Mouse (Mus musculus) forebrain, embryonic 10.5 days (tissue): ENCODE measurements around the gene Eif4e. TPM values are rescaled to one million over a fixed set of nuclear protein-coding genes. Genes with fewer than 3 reads are reported as not detected.
A peak's percentile ranks its signal among the peaks of the same experiment; 100 is the strongest.

Experiments used
- DNase-seq: peaks from one replicate; pipeline ENCODE4 v3.0.0-alpha.2; 2017; ENCODE audit warnings: low spot score; ENCODE audit errors: extremely low spot score
- H3K27ac ChIP-seq: fragments of 300-500 bp; sonication (generic); 2 replicates; pipeline ENCODE4 v1.5.1; 2016; ENCODE audit warnings: mild to moderate bottlenecking
- H3K27me3 ChIP-seq: fragments of 300-500 bp; sonication (generic); 2 replicates; pipeline ENCODE4 v1.6.1; 2016; ENCODE audit warnings: mild to moderate bottlenecking; ENCODE audit not compliant: poor library complexity, severe bottlenecking
- H3K36me3 ChIP-seq: fragments of 300-500 bp; sonication (generic); replicated peaks from 2 replicates; pipeline ENCODE4 v1.6.1; 2016; ENCODE audit warnings: mild to moderate bottlenecking, moderate library complexity
- H3K4me1 ChIP-seq: fragments of 300-500 bp; sonication (generic); 2 replicates; pipeline ENCODE4 v1.6.1; 2016
- H3K4me3 ChIP-seq: fragments of 300-500 bp; sonication (generic); 2 replicates; pipeline ENCODE4 v1.5.1; 2016; ENCODE audit warnings: mild to moderate bottlenecking, moderate library complexity
- H3K9me3 ChIP-seq: fragments of 300-500 bp; sonication (generic); 2 replicates; pipeline ENCODE4 v1.6.1; 2016; ENCODE audit warnings: mild to moderate bottlenecking, moderate library complexity
- WGBS: fragments of 180-500 bp; shearing (Covaris S2); methylation state at CpG from one replicate; pipeline ENCODE4 v1.1.7; 2016; 5-methylcytosine and 5-hydroxymethylcytosine counted together
- polyA plus RNA-seq: library from polyadenylated mRNA; unstranded; fragments of >200 nt; fragmentation: Nextera tagmentation; extraction: Ambion mirVana; gene quantifications from 2 replicates; pipeline ENCODE4 v1.2.1, GENCODE M21; 2016

The Eif4e gene
- 546 and 574 TPM in 2 replicates for polyA plus RNA-seq

- DNase-seq: peak; percentile 24
- Histone ChIP-seq H3K4me3 (peak within 1 kb of the TSS; percentile 98), H3K27ac (peak within 1 kb of the TSS; percentile 98), H3K36me3 (no peaks in the 10 kb centered on the region), H3K4me1 (peaks cover 34% of the 10 kb centered on the region), H3K9me3 (no peaks in the 10 kb centered on the region), H3K27me3 (peaks cover 15% of the 10 kb centered on the region)
- WGBS: 3% methylated on average over 39 of the region's 39 CpGs
These were observed at the start of gene Eif4e for GRCm38 (mm10) chr3:138526073-138526915. Gene Eif4e, plus strand, starts transcription at chr3:138526179.

GRCm38 (mm10) chr3:138479489-138479888 is 46.5 kb upstream of the Eif4e start:
- Histone ChIP-seq H3K4me1 (peaks cover 5% of the 10 kb centered on the region; the same call in 1 of the 2 replicates), H3K27me3 (no peaks in the 10 kb centered on the region), H3K4me3 (no peak overlapping the region), H3K27ac (no peak overlapping the region), H3K36me3 (peaks cover 82% of the 10 kb centered on the region), H3K9me3 (peaks cover under 1% of the 10 kb centered on the region)
- 96% methylated on average over 8 of the region's 8 CpGs for WGBS
- DNase-seq: no peak

- Histone ChIP-seq H3K27ac (no peak overlapping the region), H3K4me1 (peaks cover 5% of the 10 kb centered on the region; the same call in 1 of the 2 replicates), H3K36me3 (peaks cover 89% of the 10 kb centered on the region), H3K4me3 (no peak overlapping the region), H3K9me3 (peaks cover 5% of the 10 kb centered on the region), H3K27me3 (no peaks in the 10 kb centered on the region)
- DNase-seq: no peak
- WGBS: 65% methylated on average over 14 of the region's 14 CpGs
These were observed 44.3 kb upstream of the Eif4e start for GRCm38 (mm10) chr3:138481526-138482284.

- Histone ChIP-seq H3K4me3 (no peak overlapping the region), H3K4me1 (peaks cover 15% of the 10 kb centered on the region), H3K9me3 (peaks cover 5% of the 10 kb centered on the region), H3K36me3 (peaks cover 90% of the 10 kb centered on the region), H3K27ac (no peak overlapping the region), H3K27me3 (no peaks in the 10 kb centered on the region)
- WGBS: 97% methylated on average over 2 of the region's 2 CpGs
- no peak for DNase-seq
These were observed 42.7 kb upstream of the Eif4e start for GRCm38 (mm10) chr3:138483240-138483639.

GRCm38 (mm10) chr3:138488584-138489326 is 37.2 kb upstream of the Eif4e start:
- Histone ChIP-seq H3K4me3 (peak overlapping the region; percentile 91), H3K27ac (peak overlapping the region; percentile 93), H3K27me3 (no peaks in the 10 kb centered on the region), H3K4me1 (peaks cover 16% of the 10 kb centered on the region), H3K36me3 (peaks cover 38% of the 10 kb centered on the region), H3K9me3 (peaks cover 5% of the 10 kb centered on the region)
- no peak for DNase-seq
- WGBS: under 1% methylated on average over 60 of the region's 61 CpGs

GRCm38 (mm10) chr3:138489327-138490033 is 36.5 kb upstream of the Eif4e start, which contains the start of gene Metap1:
Gene Metap1, minus strand, starts transcription at chr3:138489515.
- no peaks in the 10 kb centered on the region for H3K27me3 ChIP-seq
- peak; percentile 98 for DNase-seq
- H3K36me3 ChIP-seq: peaks cover 31% of the 10 kb centered on the region
- H3K4me1 ChIP-seq: peaks cover 16% of the 10 kb centered on the region
- H3K9me3 ChIP-seq: peaks cover 5% of the 10 kb centered on the region
- peak within 1 kb of the TSS; percentile 91 for H3K4me3 ChIP-seq
- under 1% methylated on average over 60 of the region's 65 CpGs for WGBS
- H3K27ac ChIP-seq: peak within 1 kb of the TSS; percentile 93

- Histone ChIP-seq H3K27me3 (no peaks in the 10 kb centered on the region), H3K4me3 (peak overlapping the region; percentile 91), H3K36me3 (peaks cover 26% of the 10 kb centered on the region), H3K4me1 (peaks cover 16% of the 10 kb centered on the region), H3K9me3 (no peaks in the 10 kb centered on the region; the same call in 1 of the 2 replicates), H3K27ac (peak overlapping the region; percentile 93)
- WGBS: 34% methylated on average over 6 of the region's 6 CpGs
- no peak for DNase-seq
These were observed 36.0 kb upstream of the Eif4e start for GRCm38 (mm10) chr3:138490034-138490337.

- H3K27me3 ChIP-seq: no peaks in the 10 kb centered on the region
- H3K27ac ChIP-seq: no peak overlapping the region
- H3K9me3 ChIP-seq: no peaks in the 10 kb centered on the region
- 88% methylated on average over 3 of the region's 3 CpGs for WGBS
- no peak for DNase-seq
- no peaks in the 10 kb centered on the region for H3K36me3 ChIP-seq
- peaks cover 3% of the 10 kb centered on the region; the same call in 1 of the 2 replicates for H3K4me1 ChIP-seq
- H3K4me3 ChIP-seq: no peak overlapping the region
These were observed 32.3 kb upstream of the Eif4e start for GRCm38 (mm10) chr3:138493668-138494067.

- Histone ChIP-seq H3K4me3 (no peak overlapping the region), H3K4me1 (peaks cover 3% of the 10 kb centered on the region; the same call in 1 of the 2 replicates), H3K9me3 (no peaks in the 10 kb centered on the region), H3K27me3 (no peaks in the 10 kb centered on the region), H3K27ac (no peak overlapping the region), H3K36me3 (no peaks in the 10 kb centered on the region)
- WGBS: 63% methylated on average over 1 of the region's 1 CpGs
- no peak for DNase-seq
These were observed 31.4 kb upstream of the Eif4e start for GRCm38 (mm10) chr3:138494565-138494964.

- H3K4me1 ChIP-seq: peaks cover 12% of the 10 kb centered on the region
- no peaks in the 10 kb centered on the region for H3K9me3 ChIP-seq
- H3K27me3 ChIP-seq: no peaks in the 10 kb centered on the region
- H3K36me3 ChIP-seq: no peaks in the 10 kb centered on the region
- no peak overlapping the region for H3K27ac ChIP-seq
- WGBS: 90% methylated on average over 11 of the region's 11 CpGs
- H3K4me3 ChIP-seq: no peak overlapping the region
- no peak for DNase-seq
These were observed 30.5 kb upstream of the Eif4e start for GRCm38 (mm10) chr3:138495166-138496145.

GRCm38 (mm10) chr3:138498731-138499130 is 27.2 kb upstream of the Eif4e start:
- no peaks in the 10 kb centered on the region for H3K27me3 ChIP-seq
- no peaks in the 10 kb centered on the region for H3K9me3 ChIP-seq
- no peak overlapping the region for H3K4me3 ChIP-seq
- peaks cover 20% of the 10 kb centered on the region for H3K4me1 ChIP-seq
- no peaks in the 10 kb centered on the region for H3K36me3 ChIP-seq
- H3K27ac ChIP-seq: no peak overlapping the region
- no peak for DNase-seq
- 63% methylated on average over 4 of the region's 4 CpGs for WGBS
